Mouse (Mus musculus) spleen, adult 2 months (tissue): Measurements from ENCODE around the gene Tenm4.

Source experiments
- CTCF ChIP-seq: fragments of 200-500 bp; IDR thresholded peaks from 2 replicates; pipeline ENCODE4 v1.5.1; 2011; ENCODE audit warnings: mild to moderate bottlenecking, inconsistent platforms; ENCODE audit not compliant: insufficient read depth, insufficient read length, insufficient replicate concordance; ENCODE audit errors: extremely low read depth
- POLR2A ChIP-seq: fragments of 200-500 bp; IDR thresholded peaks from 2 replicates; pipeline ENCODE4 v1.6.1; 2011; ENCODE audit warnings: low read depth, low read length, inconsistent platforms

GRCm38 (mm10) chr7:96797716-96798332, 626.8 kb downstream of the Tenm4 start:
- no peak for TF ChIP-seq CTCF
- no peak for TF ChIP-seq POLR2A
